Mouse (Mus musculus) right cerebral cortex, postnatal 14 days (tissue): Measurements from ENCODE around the gene Smpdl3b.
A peak's percentile ranks its signal among the peaks of the same experiment; 100 is the strongest.

Experiments
- DNase-seq: peaks from one replicate; pipeline ENCODE4 v3.0.0; 2022

Gene Smpdl3b

DNA sequence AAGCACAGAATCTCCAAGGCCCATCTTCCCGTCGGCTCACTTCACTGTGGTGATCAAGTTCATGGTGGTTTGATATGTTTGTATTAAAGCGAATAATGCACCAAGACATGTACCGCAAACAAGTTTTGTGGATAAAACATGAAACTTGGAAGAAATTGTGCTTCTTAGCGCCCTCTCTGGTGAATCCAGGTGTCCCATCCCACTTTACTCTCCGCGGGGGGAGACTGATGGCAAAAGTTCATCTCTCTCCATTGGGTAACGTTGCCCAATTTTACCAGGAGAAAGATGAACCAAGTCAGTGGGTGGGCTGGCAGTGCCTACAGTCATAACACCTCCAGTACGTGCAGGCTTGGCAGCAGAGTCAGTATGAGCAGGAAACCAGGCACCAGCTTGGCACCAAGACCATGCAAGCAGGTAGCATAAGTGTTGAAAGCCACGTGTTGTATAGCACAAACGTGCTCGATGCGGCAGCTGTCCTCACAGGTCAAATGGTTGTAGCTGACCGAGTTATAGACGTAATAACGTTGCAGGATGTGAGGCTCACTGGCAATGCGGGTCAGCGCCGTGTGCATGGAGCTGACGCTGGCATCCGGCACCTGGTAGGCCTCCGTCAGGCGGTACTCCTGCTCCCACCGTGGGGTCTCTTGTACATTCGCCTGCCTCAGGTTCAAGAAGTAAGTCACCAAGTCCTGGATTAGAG, 23.8 kb downstream of the Smpdl3b start:
- no peak for DNase-seq

DNA sequence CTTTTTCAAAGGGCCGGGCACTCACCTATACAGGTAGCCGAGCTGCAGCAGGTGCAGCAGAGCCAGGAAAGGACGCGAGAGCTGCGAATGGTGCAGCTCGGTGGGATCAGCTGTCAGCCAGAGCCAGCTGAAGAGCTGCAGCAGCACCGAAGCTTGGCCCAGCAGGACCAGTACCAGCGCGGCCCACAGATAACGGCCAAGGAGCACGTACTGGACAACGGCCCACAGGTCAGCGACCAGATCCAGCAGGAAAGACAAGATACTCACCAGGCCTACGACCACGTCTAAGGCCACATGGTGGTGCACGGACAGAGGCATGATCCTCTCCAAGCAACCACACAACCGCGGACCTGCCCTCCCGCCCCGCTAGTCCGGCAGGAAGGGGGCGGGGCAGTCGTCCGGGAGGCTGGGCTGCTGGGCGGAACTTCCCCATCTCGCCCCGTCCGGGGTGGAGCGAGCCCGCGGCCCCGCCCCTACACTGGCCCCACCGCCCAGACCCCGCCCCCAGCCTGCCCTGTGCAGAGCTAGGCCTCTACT, 24.8 kb downstream of the Smpdl3b start, which contains the start of gene Xkr8:
Gene Xkr8 (minus strand): TSS at position 399 of the 537 bp plus-strand sequence.
- DNase-seq, result peak; percentile 79

DNA sequence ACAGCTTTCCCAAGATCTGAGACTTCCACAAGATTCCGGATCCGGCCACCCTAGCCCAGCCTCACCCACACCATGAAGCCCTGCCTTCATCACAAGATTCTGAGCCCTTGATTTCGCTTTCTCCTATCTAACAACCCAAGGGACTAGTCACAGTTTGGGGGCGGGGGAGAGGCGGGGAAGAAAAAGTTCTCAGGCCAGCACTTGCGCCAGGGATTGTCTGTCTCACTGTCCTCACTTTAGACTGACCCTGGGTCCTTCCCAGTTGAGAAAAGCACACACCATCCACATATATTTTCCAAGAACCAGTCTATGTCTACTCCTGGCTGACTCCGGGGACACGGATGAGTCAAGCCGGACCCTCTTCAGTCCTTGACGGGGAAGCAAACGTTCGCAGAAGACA, 25.4 kb downstream of the Smpdl3b start:
- no peak for DNase-seq

- no peak for DNase-seq
Observed at GRCm38 (mm10) chr4:132728233-132728632, 28.8 kb downstream of the Smpdl3b start.

GRCm38 (mm10) chr4:132718251-132718650, 38.8 kb downstream of the Smpdl3b start:
- DNase-seq, result no peak

- no peak for DNase-seq
Observed at GRCm38 (mm10) chr4:132713181-132713580, 43.9 kb downstream of the Smpdl3b start.

DNA sequence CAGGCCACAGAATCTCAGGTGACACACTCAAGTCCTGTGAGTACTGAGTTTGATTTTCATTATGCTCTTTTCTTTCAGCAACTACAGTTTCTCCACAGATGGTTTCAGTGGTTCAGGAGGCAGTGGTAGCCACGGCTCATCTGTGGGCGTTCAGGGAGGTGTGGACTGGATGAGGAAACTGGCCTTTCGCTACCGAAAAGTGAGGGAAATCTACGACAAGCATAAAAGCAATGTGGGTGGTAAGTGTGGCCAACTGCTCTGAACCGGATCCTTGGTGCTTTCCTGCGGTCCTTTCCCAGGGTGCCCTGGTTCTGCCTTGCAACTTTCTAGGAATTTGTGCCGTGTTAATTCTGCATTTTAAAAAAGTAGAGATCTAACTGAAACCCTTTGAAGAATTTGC, 50.2 kb downstream of the Smpdl3b start:
- DNase-seq, result no peak

DNA sequence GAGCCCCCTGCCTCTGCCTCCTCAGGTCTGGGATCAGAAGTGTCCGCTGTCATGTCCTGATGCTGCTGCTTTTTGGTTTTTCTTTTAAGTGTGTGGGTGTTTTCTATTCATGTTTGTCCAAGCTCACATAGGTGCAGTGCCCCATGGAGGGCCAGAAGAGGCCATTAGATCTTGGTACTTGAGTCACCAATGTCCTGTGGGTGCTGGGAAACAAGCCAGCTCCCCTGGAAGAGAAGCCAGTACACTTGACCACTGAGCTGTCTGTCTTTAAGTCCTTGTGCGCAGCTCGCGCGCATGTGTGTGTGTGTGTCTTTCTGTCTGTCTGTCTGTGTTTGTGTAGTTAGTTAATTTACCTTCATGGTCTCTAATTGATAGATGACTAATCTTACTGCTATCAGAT, 55.0 kb downstream of the Smpdl3b start:
- no peak for DNase-seq

DNA sequence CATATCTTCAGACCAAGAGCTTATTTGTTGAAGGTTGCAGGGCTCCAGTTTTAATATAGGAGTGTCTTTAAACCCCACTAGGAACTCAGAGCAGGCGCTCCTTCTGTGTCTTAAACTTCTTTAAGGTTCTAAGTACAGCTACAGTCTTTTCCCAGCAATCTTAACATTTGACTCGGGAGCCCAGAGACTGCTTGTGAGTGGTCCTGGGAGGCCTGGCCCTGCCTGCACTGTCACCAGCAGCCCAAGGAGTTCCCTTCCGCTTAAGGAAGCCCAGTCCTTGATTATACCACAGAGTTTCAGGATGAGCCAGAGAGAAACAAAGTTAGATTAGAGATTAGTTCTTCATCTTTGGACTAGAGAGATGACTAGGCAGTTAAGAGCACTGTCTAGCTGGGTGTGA, 63.7 kb downstream of the Smpdl3b start:
- no peak for DNase-seq

DNA sequence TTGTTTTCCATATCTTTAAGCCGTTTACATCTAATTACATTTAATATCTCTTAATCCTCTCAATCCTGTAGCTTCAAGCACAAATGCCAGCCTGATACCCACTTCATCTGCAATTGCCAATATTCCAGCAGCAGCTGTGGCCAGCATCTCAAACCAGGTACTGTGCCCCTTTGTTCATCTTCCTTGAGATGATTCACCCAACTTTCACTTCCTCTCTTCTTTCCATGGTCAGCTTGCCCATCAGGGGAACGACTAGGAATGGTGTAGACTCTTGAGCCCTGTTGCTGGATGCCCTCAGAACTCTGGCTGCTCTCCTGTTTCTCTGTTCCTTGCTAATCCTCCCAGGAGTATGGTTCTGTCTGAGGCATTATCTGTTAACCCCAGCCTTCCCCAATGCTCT, 67.4 kb downstream of the Smpdl3b start:
- DNase-seq, result no peak
